Mouse (Mus musculus) ES-E14 (cell line): ENCODE data around the gene Sept9.

Experiments used
- HCFC1 ChIP-seq: IDR thresholded peaks from 2 replicates; pipeline ENCODE4 v1.6.1; 2012; ENCODE audit warnings: low read length, inconsistent platforms, borderline replicate concordance; ENCODE audit not compliant: insufficient read depth
- ZNF384 ChIP-seq: IDR thresholded peaks from 2 replicates; pipeline ENCODE4 v1.6.1; 2012; ENCODE audit warnings: low read depth, low read length, inconsistent platforms

GRCm38 (mm10) chr11:117396929-117397328, 197.5 kb downstream of the Sept9 start:
- TF ChIP-seq ZNF384, result no peak
- TF ChIP-seq HCFC1, result no peak
